8 mouse cellular contexts compared by ENCODE assay signal in the genomic region with DNA sequence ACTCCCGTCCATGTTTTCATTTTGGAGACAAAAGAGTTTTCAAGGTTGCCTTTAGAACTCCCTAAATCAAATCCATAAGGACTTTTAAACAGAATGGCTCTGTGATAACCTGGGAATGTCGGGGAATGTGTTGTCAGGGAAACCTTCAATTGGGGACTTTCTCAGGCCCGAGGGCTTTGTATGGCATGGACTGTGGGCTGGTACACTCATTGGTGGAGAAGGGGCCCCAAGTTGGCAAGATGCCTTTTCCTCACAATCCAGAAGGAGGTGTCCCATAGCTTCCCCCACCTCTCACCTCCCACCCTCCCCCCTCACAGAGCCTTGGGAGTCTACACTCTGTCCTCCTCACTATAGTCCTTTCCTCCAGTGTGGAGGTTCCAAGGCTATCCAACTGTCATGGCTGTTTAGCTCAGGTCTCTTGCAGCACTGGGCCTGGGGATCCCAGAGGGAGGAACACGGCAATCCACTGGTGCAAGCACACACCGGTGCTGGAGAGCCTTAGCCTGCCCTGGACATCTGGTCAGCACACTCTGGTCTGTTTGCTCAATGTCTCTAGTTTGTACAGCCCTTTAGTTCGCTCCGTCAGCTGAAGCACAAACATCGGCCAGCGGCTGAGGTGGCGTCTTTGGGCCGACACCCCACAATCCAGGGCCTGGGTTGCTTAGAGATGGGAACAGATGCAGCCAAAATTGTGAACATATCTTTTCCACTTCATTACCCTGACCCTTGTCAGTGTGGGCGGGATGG. TPM values are rescaled to one million over a fixed set of nuclear protein-coding genes. Genes with fewer than 3 reads are reported as not detected.
DNase-seq lines count a peak whose midpoint lies in the region; ATAC-seq and TF ChIP-seq lines count a peak whose summit lies in the region.

No protein-coding gene starts in this region.

- H3K4me1 ChIP-seq in embryonic facial prominence, embryonic 13.5 days: peaks cover 35% of the 10 kb centered on the region
- peaks cover 26% of the 10 kb centered on the region for H3K4me1 ChIP-seq in hindbrain, embryonic 16.5 days (ENCODE audit: control insufficient read depth, insufficient read depth, low read depth, low read length)
- peaks cover 14% of the 10 kb centered on the region; the same call in 1 of the 2 replicates for H3K4me1 ChIP-seq in midbrain, embryonic 15.5 days

- no peaks in the 10 kb centered on the region for H3K36me3 ChIP-seq in embryonic facial prominence, embryonic 13.5 days
- H3K36me3 ChIP-seq in hindbrain, embryonic 16.5 days (ENCODE audit: control insufficient read depth, insufficient read depth, low read length): peaks cover 13% of the 10 kb centered on the region; the same call in 1 of the 2 replicates
- peaks cover 17% of the 10 kb centered on the region for H3K36me3 ChIP-seq in midbrain, embryonic 15.5 days (replicated peaks)

- no peak for TF ChIP-seq CTCF in gastrocnemius, adult 2 months (IDR thresholded peaks at IDR 0.05)

- ATAC-seq in embryonic facial prominence, embryonic 13.5 days (ENCODE audit: insufficient number of reproducible peaks, insufficient read depth, low FRiP score, low TSS enrichment, low read depth): no peak
- peak; percentile 54 for ATAC-seq in hindbrain, embryonic 16.5 days
- no peak for ATAC-seq in midbrain, embryonic 15.5 days (replicated peaks)

- no peaks in the 10 kb centered on the region for H3K9me3 ChIP-seq in embryonic facial prominence, embryonic 13.5 days
- no peaks in the 10 kb centered on the region for H3K9me3 ChIP-seq in hindbrain, embryonic 16.5 days (ENCODE audit: control insufficient read depth, low read length)
- no peaks in the 10 kb centered on the region for H3K9me3 ChIP-seq in midbrain, embryonic 15.5 days

- DNase-seq in gastrocnemius, adult 2 months: peak; percentile 68
- no peak for DNase-seq in gastrocnemius, postnatal 10 days
- no peak for DNase-seq in frontal cortex, postnatal 14 days (ENCODE audit: low spot score in 2 of 2)
- no peak for DNase-seq in thymus, postnatal 10 days (ENCODE audit: low spot score in 2 of 2)
- no peak for DNase-seq in ovary, postnatal 14 days (ENCODE audit: low spot score)

- H3K9ac ChIP-seq in embryonic facial prominence, embryonic 13.5 days: peak overlapping the region; percentile 12; the same call in 1 of the 2 replicates
- H3K9ac ChIP-seq in hindbrain, embryonic 16.5 days (ENCODE audit: low read depth, low read length): no peak overlapping the region
- H3K9ac ChIP-seq in midbrain, embryonic 15.5 days: no peak overlapping the region

- no peak overlapping the region for H3K4me2 ChIP-seq in embryonic facial prominence, embryonic 13.5 days
- no peak overlapping the region for H3K4me2 ChIP-seq in hindbrain, embryonic 16.5 days (ENCODE audit: low read length)
- no peak overlapping the region for H3K4me2 ChIP-seq in midbrain, embryonic 15.5 days

- H3K27ac ChIP-seq in gastrocnemius, adult 2 months: peak overlapping the region; percentile 89
- H3K27ac ChIP-seq in embryonic facial prominence, embryonic 13.5 days: no peak overlapping the region
- no peak overlapping the region for H3K27ac ChIP-seq in hindbrain, embryonic 16.5 days (ENCODE audit: low read depth, low read length)
- 0 out of 2 replicates have a peak overlapping the region, but pooled peaks have one; percentile 44 for H3K27ac ChIP-seq in midbrain, embryonic 15.5 days

- H3K27me3 ChIP-seq in embryonic facial prominence, embryonic 13.5 days: no peaks in the 10 kb centered on the region
- H3K27me3 ChIP-seq in hindbrain, embryonic 16.5 days (replicated peaks; ENCODE audit: control insufficient read depth, insufficient read depth, low read length): no peaks in the 10 kb centered on the region
- no peaks in the 10 kb centered on the region for H3K27me3 ChIP-seq in midbrain, embryonic 15.5 days (replicated peaks)

- 64% methylated on average over 12 of the region's 12 CpGs for WGBS in embryonic facial prominence, embryonic 13.5 days
- 36% methylated on average over 12 of the region's 12 CpGs for WGBS in hindbrain, embryonic 16.5 days
- 61% methylated on average over 12 of the region's 12 CpGs for WGBS in midbrain, embryonic 15.5 days

- H3K4me3 ChIP-seq in gastrocnemius, adult 2 months: no peak overlapping the region
- H3K4me3 ChIP-seq in embryonic facial prominence, embryonic 13.5 days: no peak overlapping the region
- no peak overlapping the region for H3K4me3 ChIP-seq in hindbrain, embryonic 16.5 days (ENCODE audit: low read length)
- no peak overlapping the region for H3K4me3 ChIP-seq in midbrain, embryonic 15.5 days

- intact Hi-C loops in gastrocnemius, adult 2 months (cut with DNase I): no loop called here

RNA-seq across cellular contexts. Expression of a gene that starts 18.9 kb away (rescaled TPM):
- total RNA-seq in gastrocnemius, adult 2 months (2021): 10 to 100 TPM; 19.0 to 41.6 TPM
- total RNA-seq in gastrocnemius, postnatal 10 days (2021): 10 to 100 TPM; 24.2 to 27.3 TPM
- polyA plus RNA-seq in embryonic facial prominence, embryonic 13.5 days (2015; fragmentation: Nextera tagmentation; extraction: Ambion mirVana): 3.6 and 4.5 TPM in 2 replicates
- 16.0 and 16.9 TPM in 2 replicates for polyA plus RNA-seq in hindbrain, embryonic 16.5 days (2015; fragmentation: Nextera tagmentation; extraction: Ambion mirVana)
- 17.7 and 20.2 TPM in 2 replicates for polyA plus RNA-seq in midbrain, embryonic 15.5 days (2015; fragmentation: Nextera tagmentation; extraction: Ambion mirVana)

RNA-seq across cellular contexts. Expression of a gene that starts 37.0 kb away (rescaled TPM):
- 1 to 10 TPM; 2.4 to 5.7 TPM for total RNA-seq in gastrocnemius, adult 2 months (2021)
- total RNA-seq in gastrocnemius, postnatal 10 days (2021): 10 to 100 TPM in 1 of 2 experiments, 1 to 10 TPM in 1; 7.9 to 10.0 TPM
- polyA plus RNA-seq in embryonic facial prominence, embryonic 13.5 days (2015; fragmentation: Nextera tagmentation; extraction: Ambion mirVana): 5.0 and 6.0 TPM in 2 replicates
- 4.2 and 4.6 TPM in 2 replicates for polyA plus RNA-seq in hindbrain, embryonic 16.5 days (2015; fragmentation: Nextera tagmentation; extraction: Ambion mirVana)
- polyA plus RNA-seq in midbrain, embryonic 15.5 days (2015; fragmentation: Nextera tagmentation; extraction: Ambion mirVana): 4.6 and 5.2 TPM in 2 replicates

RNA-seq across cellular contexts. Expression of a gene that starts 37.5 kb away (rescaled TPM):
- total RNA-seq in gastrocnemius, adult 2 months (2021): 100 to 1,000 TPM; 151 to 206 TPM
- 100 to 1,000 TPM; 148 to 160 TPM for total RNA-seq in gastrocnemius, postnatal 10 days (2021)
- 66.2 and 74.4 TPM in 2 replicates for polyA plus RNA-seq in embryonic facial prominence, embryonic 13.5 days (2015; fragmentation: Nextera tagmentation; extraction: Ambion mirVana)
- polyA plus RNA-seq in hindbrain, embryonic 16.5 days (2015; fragmentation: Nextera tagmentation; extraction: Ambion mirVana): 109 and 110 TPM in 2 replicates
- 103 and 116 TPM in 2 replicates for polyA plus RNA-seq in midbrain, embryonic 15.5 days (2015; fragmentation: Nextera tagmentation; extraction: Ambion mirVana)

RNA-seq across cellular contexts. Expression of a gene that starts 40.5 kb away (rescaled TPM):
- 10 to 100 TPM; 33.4 to 41.9 TPM for total RNA-seq in gastrocnemius, adult 2 months (2021)
- 10 to 100 TPM; 25.5 to 32.6 TPM for total RNA-seq in gastrocnemius, postnatal 10 days (2021)
- 0.41 TPM in 1 of 2 replicates, not detected in the other for polyA plus RNA-seq in embryonic facial prominence, embryonic 13.5 days (2015; fragmentation: Nextera tagmentation; extraction: Ambion mirVana)
- polyA plus RNA-seq in hindbrain, embryonic 16.5 days (2015; fragmentation: Nextera tagmentation; extraction: Ambion mirVana): 2.9 and 4.2 TPM in 2 replicates
- polyA plus RNA-seq in midbrain, embryonic 15.5 days (2015; fragmentation: Nextera tagmentation; extraction: Ambion mirVana): 1.9 and 2.0 TPM in 2 replicates

Comparison
In these comparisons a context has a peak if more than half of its experiments do, and no peak if none do; other contexts are left out.
1. H3K27ac ChIP-seq: peak in gastrocnemius, adult 2 months (single experiment) and midbrain, embryonic 15.5 days (single experiment); none in embryonic facial prominence, embryonic 13.5 days (single experiment) and hindbrain, embryonic 16.5 days (single experiment).